Mouse (Mus musculus) forebrain, embryonic 12.5 days (tissue): ENCODE measurements around the gene Cdc42bpg. TPM values are rescaled to one million over a fixed set of nuclear protein-coding genes. Genes with fewer than 3 reads are reported as not detected.
A peak's percentile ranks its signal among the peaks of the same experiment; 100 is the strongest.

Experiments
- ATAC-seq: fragments of 200-750 bp; cut with Nextera tagmentation; 2 replicates; pipeline ENCODE4 v1.8.0; 2017; ENCODE audit warnings: moderate TSS enrichment; ENCODE audit not compliant: low FRiP score
- H3K27ac ChIP-seq: fragments of 300-500 bp; sonication (generic); 2 replicates; pipeline ENCODE4 v1.5.1; 2016; ENCODE audit warnings: mild to moderate bottlenecking
- H3K27me3 ChIP-seq: fragments of 300-500 bp; sonication (generic); 2 replicates; pipeline ENCODE4 v1.6.1; 2016; ENCODE audit warnings: mild to moderate bottlenecking
- H3K36me3 ChIP-seq: fragments of 300-500 bp; sonication (generic); replicated peaks from 2 replicates; pipeline ENCODE4 v1.6.1; 2016; ENCODE audit warnings: mild to moderate bottlenecking
- H3K4me1 ChIP-seq: fragments of 300-500 bp; sonication (generic); 2 replicates; pipeline ENCODE4 v1.6.1; 2016
- H3K4me2 ChIP-seq: fragments of 300-500 bp; sonication (generic); 2 replicates; pipeline ENCODE4 v1.6.1; 2016; ENCODE audit warnings: mild to moderate bottlenecking, moderate library complexity
- H3K4me3 ChIP-seq: fragments of 300-500 bp; sonication (generic); replicated peaks from 2 replicates; pipeline ENCODE4 v1.5.1; 2016; ENCODE audit warnings: mild to moderate bottlenecking
- H3K9ac ChIP-seq: fragments of 300-500 bp; sonication (generic); 2 replicates; pipeline ENCODE4 v1.6.1; 2016; ENCODE audit warnings: mild to moderate bottlenecking
- H3K9me3 ChIP-seq: fragments of 300-500 bp; sonication (generic); 2 replicates; pipeline ENCODE4 v1.6.1; 2016
- WGBS: fragments of 180-500 bp; shearing (Covaris S2); methylation state at CpG from one replicate; pipeline ENCODE4 v1.1.7; 2016; 5-methylcytosine and 5-hydroxymethylcytosine counted together
- polyA plus RNA-seq: library from polyadenylated mRNA; unstranded; fragments of >200 nt; fragmentation: Nextera tagmentation; extraction: Ambion mirVana; gene quantifications from 2 replicates; pipeline ENCODE4 v1.2.1, GENCODE M21; 2016

The Cdc42bpg gene
- polyA plus RNA-seq, 1 experiment from 2014 or later = 0.36 TPM

- Histone ChIP-seq H3K36me3 (peaks cover 67% of the 10 kb centered on the region), H3K4me2 (no peak overlapping the region), H3K27me3 (no peaks in the 10 kb centered on the region), H3K4me3 (no peak overlapping the region), H3K27ac (0 out of 2 replicates have a peak overlapping the region, but pooled peaks have one; percentile 31), H3K9me3 (no peaks in the 10 kb centered on the region), H3K9ac (no peak overlapping the region), H3K4me1 (peaks cover 6% of the 10 kb centered on the region; the same call in 1 of the 2 replicates)
- ATAC-seq = no peak
- 60% methylated on average over 14 of the region's 14 CpGs for WGBS
These were observed 43.1 kb downstream of the Cdc42bpg start for GRCm38 (mm10) chr19:6349215-6349983.

- peaks cover 6% of the 10 kb centered on the region; the same call in 1 of the 2 replicates for H3K4me1 ChIP-seq
- no peaks in the 10 kb centered on the region for H3K27me3 ChIP-seq
- H3K9ac ChIP-seq = no peak overlapping the region
- no peak overlapping the region for H3K27ac ChIP-seq
- no peak for ATAC-seq
- 72% methylated on average over 14 of the region's 14 CpGs for WGBS
- H3K4me3 ChIP-seq = no peak overlapping the region
- H3K9me3 ChIP-seq = no peaks in the 10 kb centered on the region
- H3K4me2 ChIP-seq = no peak overlapping the region
- H3K36me3 ChIP-seq = peaks cover 48% of the 10 kb centered on the region
These were observed 45.3 kb downstream of the Cdc42bpg start for GRCm38 (mm10) chr19:6351431-6352106.

GRCm38 (mm10) chr19:6352107-6352505, 45.9 kb downstream of the Cdc42bpg start:
- H3K9ac ChIP-seq = no peak overlapping the region
- no peak overlapping the region for H3K27ac ChIP-seq
- H3K4me3 ChIP-seq = no peak overlapping the region
- H3K4me2 ChIP-seq = no peak overlapping the region
- no peaks in the 10 kb centered on the region for H3K9me3 ChIP-seq
- WGBS = 90% methylated on average over 2 of the region's 2 CpGs
- peaks cover 6% of the 10 kb centered on the region; the same call in 1 of the 2 replicates for H3K4me1 ChIP-seq
- H3K27me3 ChIP-seq = no peaks in the 10 kb centered on the region
- ATAC-seq = no peak
- H3K36me3 ChIP-seq = peaks cover 43% of the 10 kb centered on the region

GRCm38 (mm10) chr19:6354030-6354429, 47.8 kb downstream of the Cdc42bpg start:
- H3K9ac ChIP-seq = no peak overlapping the region
- ATAC-seq = no peak
- peaks cover 6% of the 10 kb centered on the region; the same call in 1 of the 2 replicates for H3K4me1 ChIP-seq
- 86% methylated on average over 7 of the region's 7 CpGs for WGBS
- H3K27me3 ChIP-seq = no peaks in the 10 kb centered on the region
- peaks cover 28% of the 10 kb centered on the region for H3K36me3 ChIP-seq
- no peak overlapping the region for H3K27ac ChIP-seq
- no peaks in the 10 kb centered on the region for H3K9me3 ChIP-seq
- H3K4me3 ChIP-seq = no peak overlapping the region
- H3K4me2 ChIP-seq = no peak overlapping the region

- H3K4me1 ChIP-seq = peaks cover 21% of the 10 kb centered on the region
- H3K9me3 ChIP-seq = no peaks in the 10 kb centered on the region
- H3K27me3 ChIP-seq = no peaks in the 10 kb centered on the region
- no peak overlapping the region for H3K4me2 ChIP-seq
- ATAC-seq = no peak
- H3K36me3 ChIP-seq = peaks cover 16% of the 10 kb centered on the region
- H3K4me3 ChIP-seq = no peak overlapping the region
- H3K9ac ChIP-seq = no peak overlapping the region
- H3K27ac ChIP-seq = no peak overlapping the region
- 92% methylated on average over 3 of the region's 3 CpGs for WGBS
These were observed 55.0 kb downstream of the Cdc42bpg start for GRCm38 (mm10) chr19:6361291-6361690.

GRCm38 (mm10) chr19:6363091-6363410, 56.8 kb downstream of the Cdc42bpg start:
- 3% methylated on average over 11 of the region's 11 CpGs for WGBS
- ATAC-seq = no peak

GRCm38 (mm10) chr19:6363411-6364240, 57.4 kb downstream of the Cdc42bpg start, which contains the start of gene Sf1:
TSS of gene Sf1 (plus strand) at chr19:6363690.
- Histone ChIP-seq H3K4me3 (peak within 1 kb of the TSS; percentile 100), H3K9ac (peak within 1 kb of the TSS; percentile 100), H3K27ac (peak within 1 kb of the TSS; percentile 99), H3K27me3 (no peaks in the 10 kb centered on the region), H3K36me3 (peaks cover 39% of the 10 kb centered on the region), H3K4me1 (peaks cover 33% of the 10 kb centered on the region), H3K4me2 (peak within 1 kb of the TSS; percentile 87), H3K9me3 (no peaks in the 10 kb centered on the region)
- peak; percentile 99 for ATAC-seq
- WGBS = under 1% methylated on average over 78 of the region's 85 CpGs

More at GRCm38 (mm10) chr19:6363091-6363410, 56.8 kb downstream of the Cdc42bpg start:
- peaks cover 33% of the 10 kb centered on the region for H3K36me3 ChIP-seq
- H3K4me3 ChIP-seq = peak overlapping the region; percentile 100
- H3K27ac ChIP-seq = peak overlapping the region; percentile 99
- peak overlapping the region; percentile 38 for H3K9ac ChIP-seq
- peak overlapping the region; percentile 87 for H3K4me2 ChIP-seq
- peaks cover 33% of the 10 kb centered on the region for H3K4me1 ChIP-seq
- H3K27me3 ChIP-seq = no peaks in the 10 kb centered on the region
- H3K9me3 ChIP-seq = no peaks in the 10 kb centered on the region

GRCm38 (mm10) chr19:6364317-6364725, 58.1 kb downstream of the Cdc42bpg start:
- H3K4me3 ChIP-seq = peak overlapping the region; percentile 100
- peaks cover 45% of the 10 kb centered on the region for H3K36me3 ChIP-seq
- WGBS = under 1% methylated on average over 55 of the region's 55 CpGs
- peak overlapping the region; percentile 87 for H3K4me2 ChIP-seq
- no peak for ATAC-seq
- peak overlapping the region; percentile 99 for H3K27ac ChIP-seq
- peak overlapping the region; percentile 100 for H3K9ac ChIP-seq
- H3K4me1 ChIP-seq = peaks cover 33% of the 10 kb centered on the region
- H3K27me3 ChIP-seq = no peaks in the 10 kb centered on the region
- no peaks in the 10 kb centered on the region for H3K9me3 ChIP-seq

GRCm38 (mm10) chr19:6364842-6365241, 58.6 kb downstream of the Cdc42bpg start:
- 6% methylated on average over 2 of the region's 2 CpGs for WGBS
- Histone ChIP-seq H3K27me3 (no peaks in the 10 kb centered on the region), H3K9ac (peak overlapping the region; percentile 100), H3K27ac (no peak overlapping the region), H3K4me1 (peaks cover 33% of the 10 kb centered on the region), H3K9me3 (no peaks in the 10 kb centered on the region), H3K4me3 (peak overlapping the region; percentile 100), H3K36me3 (peaks cover 49% of the 10 kb centered on the region), H3K4me2 (peak overlapping the region; percentile 87)
- no peak for ATAC-seq

GRCm38 (mm10) chr19:6370175-6370574, 63.9 kb downstream of the Cdc42bpg start:
- H3K4me3 ChIP-seq = no peak overlapping the region
- ATAC-seq = no peak
- H3K36me3 ChIP-seq = peaks cover 97% of the 10 kb centered on the region
- WGBS = 94% methylated on average over 2 of the region's 2 CpGs
- no peak overlapping the region for H3K9ac ChIP-seq
- no peak overlapping the region for H3K4me2 ChIP-seq
- H3K27me3 ChIP-seq = no peaks in the 10 kb centered on the region
- no peaks in the 10 kb centered on the region for H3K9me3 ChIP-seq
- peaks cover 22% of the 10 kb centered on the region for H3K4me1 ChIP-seq
- no peak overlapping the region for H3K27ac ChIP-seq

- no peak for ATAC-seq
- Histone ChIP-seq H3K27me3 (no peaks in the 10 kb centered on the region), H3K4me3 (no peak overlapping the region), H3K4me1 (peaks cover 11% of the 10 kb centered on the region; the same call in 1 of the 2 replicates), H3K9ac (no peak overlapping the region), H3K36me3 (peaks cover 98% of the 10 kb centered on the region), H3K27ac (no peak overlapping the region), H3K9me3 (no peaks in the 10 kb centered on the region), H3K4me2 (no peak overlapping the region)
- 96% methylated on average over 3 of the region's 3 CpGs for WGBS
These were observed 66.2 kb downstream of the Cdc42bpg start for GRCm38 (mm10) chr19:6372433-6372832.
